Mouse (Mus musculus) heart, postnatal 10 days (tissue): ENCODE results near the gene Gm8005. TPM values are rescaled to one million over a fixed set of nuclear protein-coding genes. Genes with fewer than 3 reads are reported as not detected.
"Not testable (repeated sequence)": the region's sequence is repeated elsewhere in the genome, so short reads cannot be mapped to it uniquely, and the experiment has no call there.

Source experiments
- DNase-seq, 2 experiments: peaks; one replicate each; pipeline ENCODE4 v3.0.0; 2021
- intact Hi-C: fragments of 180-260 bp; cut with DNase I; formaldehyde crosslinking; loops from one replicate; pipeline ENCODE4 v1.15.1; 2025
- total RNA-seq, 2 experiments: library from RNA; stranded (reverse); gene quantifications; 2 replicates each; pipeline ENCODE4 v1.2.3; 2021

The Gm8005 gene
- total RNA-seq = not detected

DNA sequence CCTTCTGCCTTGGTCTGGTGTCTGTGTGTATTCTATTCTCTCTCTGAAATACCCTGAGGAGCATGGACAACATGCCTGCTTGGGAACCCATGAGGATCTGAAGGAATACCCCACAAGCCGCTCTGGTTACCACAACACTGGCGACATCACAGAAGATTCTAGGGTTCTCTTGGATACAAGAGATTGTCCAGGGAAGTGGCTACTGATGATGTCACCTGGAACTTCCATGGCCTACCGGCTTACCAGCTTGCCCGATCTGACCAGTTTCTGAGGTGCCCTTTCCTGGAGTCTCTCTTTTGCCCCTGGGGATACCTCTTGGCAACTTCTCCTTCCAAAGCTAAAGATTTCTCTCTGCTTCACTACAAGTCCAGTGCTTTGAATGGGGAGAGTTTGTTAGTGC lies at the start of gene Gm8005:
Gene Gm8005 (minus strand): TSS at position 101 of the 400 bp plus-strand sequence.
- intact Hi-C loops = not testable (repeated sequence)

DNA sequence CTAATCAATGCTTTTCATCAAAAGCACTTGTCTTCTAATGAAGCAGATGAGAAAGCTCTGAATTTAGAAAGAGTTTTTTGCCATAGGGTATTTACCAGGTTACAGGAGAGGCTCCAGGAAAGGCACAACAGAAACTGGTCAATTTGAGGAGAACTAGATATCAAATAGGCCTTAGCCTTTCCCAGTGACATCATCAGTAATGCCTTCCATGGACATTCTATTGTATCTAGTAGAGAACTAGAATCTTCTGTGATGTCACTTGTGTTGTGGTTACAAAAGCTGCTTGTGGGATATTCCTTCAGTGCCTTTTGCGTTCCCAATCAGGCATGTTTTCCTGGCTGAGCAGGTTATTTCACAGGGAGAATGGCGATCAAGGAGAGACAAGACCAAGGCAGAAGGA lies 24.1 kb upstream of the Gm8005 start, which contains the start of gene Gm8011:
Gene Gm8011 (plus strand): TSS at position 301 of the 400 bp plus-strand sequence.
- DNase-seq, intact Hi-C loops: not testable (repeated sequence)

More for the DNA sequence above, at the start of gene Gm8005:
- DNase-seq = not testable (repeated sequence)

Other genes with a start within 250 kb of the Gm8005 start
- gene Gm3573, start 248.9 kb downstream of the Gm8005 start, total RNA-seq = not detected
- gene Gm17026, start 179.6 kb downstream of the Gm8005 start, total RNA-seq = not detected
- not detected for gene Gm9611, start 142.3 kb downstream of the Gm8005 start, total RNA-seq
- gene Gm7995, start 129.5 kb downstream of the Gm8005 start, total RNA-seq = not detected
- not detected for gene Gm8011, start 24.2 kb upstream of the Gm8005 start, total RNA-seq
- not detected for gene Gm8020, start 62.7 kb upstream of the Gm8005 start, total RNA-seq
- gene Gm8024, start 84.6 kb upstream of the Gm8005 start, total RNA-seq = not detected
- not detected for gene Gm17124, start 160.2 kb upstream of the Gm8005 start, total RNA-seq
- not detected for gene Gm3633, start 202.2 kb upstream of the Gm8005 start, total RNA-seq
- gene Gm10378, start 216.3 kb upstream of the Gm8005 start, total RNA-seq = not detected